ENCODE assay signal across 26 mouse cellular contexts in genomic region chr10:61640363-61640762, GRCm38 (mm10). TPM values are rescaled to one million over a fixed set of nuclear protein-coding genes. Genes with fewer than 3 reads are reported as not detected.
DNase-seq lines count a peak whose midpoint lies in the region; ATAC-seq lines count a peak whose summit lies in the region.
"Had no signal": no experiment of that assay in that cellular context is flagged by ENCODE, and none has a peak within 500 bp of the region (broad histone marks: within the 10 kb centered on the region; RNA-seq: fewer than 3 reads in every experiment).

No protein-coding gene starts in this region.

- no peaks in the 10 kb centered on the region for H3K27me3 ChIP-seq in midbrain, embryonic 11.5 days (ENCODE audit: control insufficient read depth, insufficient read depth, low read length)
- no peaks in the 10 kb centered on the region for H3K27me3 ChIP-seq in midbrain, embryonic 15.5 days (replicated peaks)
- H3K27me3 ChIP-seq in hindbrain, embryonic 16.5 days (replicated peaks; ENCODE audit: control insufficient read depth, insufficient read depth, low read length): no peaks in the 10 kb centered on the region
- H3K27me3 ChIP-seq: embryonic facial prominence, embryonic 12.5 days; forebrain, embryonic 13.5 days; forebrain, embryonic 15.5 days; Patski had no signal

- 76% methylated on average over 4 of the region's 4 CpGs for WGBS in midbrain, embryonic 11.5 days
- WGBS in midbrain, embryonic 15.5 days: 76% methylated on average over 4 of the region's 4 CpGs
- 81% methylated on average over 4 of the region's 4 CpGs for WGBS in hindbrain, embryonic 16.5 days

- DNase-seq in adrenal gland, adult 2 months: peak; percentile 8
- no peak for DNase-seq in adrenal gland, adult 8-10 months
- peak; percentile 6 for DNase-seq in midbrain, embryonic 11.5 days (ENCODE audit: low spot score, missing footprints)
- peak; percentile 87 for DNase-seq in fat pad, adult 2 months (ENCODE audit: extremely low read depth, low read depth, low spot score)
- DNase-seq: adrenal gland, postnatal 10 days; adrenal gland, postnatal 25 days; B cell, adult 2 months; cerebellum, adult 11-12 months; cerebellum, adult 2 months; cerebellum, adult 9-10 months; cerebellum, postnatal 10 days; cerebellum, postnatal 25 days; forebrain, postnatal 0 days had no signal

- no peaks in the 10 kb centered on the region for H3K4me1 ChIP-seq in midbrain, embryonic 11.5 days (ENCODE audit: control insufficient read depth, insufficient read depth, low read length)
- no peaks in the 10 kb centered on the region for H3K4me1 ChIP-seq in midbrain, embryonic 15.5 days
- H3K4me1 ChIP-seq in hindbrain, embryonic 16.5 days (ENCODE audit: control insufficient read depth, insufficient read depth, low read depth, low read length): no peaks in the 10 kb centered on the region
- H3K4me1 ChIP-seq: embryonic facial prominence, embryonic 10.5 days; embryonic facial prominence, embryonic 12.5 days; forebrain, embryonic 10.5 days; forebrain, embryonic 13.5 days; forebrain, embryonic 15.5 days had no signal

- no peak for ATAC-seq in midbrain, embryonic 11.5 days (ENCODE audit: low FRiP score)
- no peak for ATAC-seq in midbrain, embryonic 15.5 days (replicated peaks)
- no peak for ATAC-seq in hindbrain, embryonic 16.5 days
- ATAC-seq in monocyte, adult 5-6 weeks (replicated peaks; ENCODE audit: insufficient number of reproducible peaks, low FRiP score, low TSS enrichment, poor library complexity, severe bottlenecking): no peak
- ATAC-seq: activated CD4-positive, CD25-positive, alpha-beta regulatory T cell, adult 4 months; CD4-positive, CD25-positive, alpha-beta regulatory T cell, adult 4 months; forebrain, embryonic 13.5 days; forebrain, embryonic 15.5 days; forebrain, postnatal 0 days; Patski had no signal

- no peaks in the 10 kb centered on the region for H3K36me3 ChIP-seq in midbrain, embryonic 11.5 days (ENCODE audit: control insufficient read depth, insufficient read depth, low read length)
- no peaks in the 10 kb centered on the region for H3K36me3 ChIP-seq in midbrain, embryonic 15.5 days (replicated peaks)
- no peaks in the 10 kb centered on the region for H3K36me3 ChIP-seq in hindbrain, embryonic 16.5 days (ENCODE audit: control insufficient read depth, insufficient read depth, low read length)
- H3K36me3 ChIP-seq: embryonic facial prominence, embryonic 10.5 days; embryonic facial prominence, embryonic 12.5 days; forebrain, embryonic 10.5 days; forebrain, embryonic 15.5 days; G1E had no signal

- no peak overlapping the region for H3K9ac ChIP-seq in midbrain, embryonic 11.5 days (ENCODE audit: low read length)
- H3K9ac ChIP-seq in midbrain, embryonic 15.5 days: no peak overlapping the region
- no peak overlapping the region for H3K9ac ChIP-seq in hindbrain, embryonic 16.5 days (ENCODE audit: low read depth, low read length)
- H3K9ac ChIP-seq: embryonic facial prominence, embryonic 12.5 days; forebrain, embryonic 13.5 days; forebrain, embryonic 15.5 days; forebrain, postnatal 0 days had no signal

- H3K9me3 ChIP-seq in midbrain, embryonic 11.5 days (ENCODE audit: control insufficient read depth, low read length): no peaks in the 10 kb centered on the region
- no peaks in the 10 kb centered on the region for H3K9me3 ChIP-seq in midbrain, embryonic 15.5 days
- H3K9me3 ChIP-seq in hindbrain, embryonic 16.5 days (ENCODE audit: control insufficient read depth, low read length): no peaks in the 10 kb centered on the region; the same call in 1 of the 2 replicates
- H3K9me3 ChIP-seq: embryonic facial prominence, embryonic 10.5 days; embryonic facial prominence, embryonic 12.5 days; forebrain, embryonic 10.5 days; forebrain, embryonic 13.5 days; forebrain, embryonic 15.5 days; G1E had no signal

- H3K4me3 ChIP-seq in midbrain, embryonic 11.5 days (ENCODE audit: low read depth, low read length): no peak overlapping the region
- no peak overlapping the region for H3K4me3 ChIP-seq in midbrain, embryonic 15.5 days
- no peak overlapping the region for H3K4me3 ChIP-seq in hindbrain, embryonic 16.5 days (ENCODE audit: low read length)
- H3K4me3 ChIP-seq: embryonic facial prominence, embryonic 10.5 days; embryonic facial prominence, embryonic 12.5 days; forebrain, embryonic 10.5 days; forebrain, embryonic 13.5 days; forebrain, embryonic 15.5 days had no signal

- no peak overlapping the region for H3K27ac ChIP-seq in midbrain, embryonic 11.5 days (ENCODE audit: low read depth, low read length)
- no peak overlapping the region for H3K27ac ChIP-seq in midbrain, embryonic 15.5 days
- no peak overlapping the region for H3K27ac ChIP-seq in hindbrain, embryonic 16.5 days (ENCODE audit: low read depth, low read length)
- H3K27ac ChIP-seq: embryonic facial prominence, embryonic 10.5 days; embryonic facial prominence, embryonic 12.5 days; forebrain, embryonic 10.5 days; forebrain, embryonic 13.5 days; forebrain, embryonic 15.5 days had no signal

- H3K4me2 ChIP-seq in midbrain, embryonic 11.5 days: no peak overlapping the region
- H3K4me2 ChIP-seq in midbrain, embryonic 15.5 days: no peak overlapping the region
- no peak overlapping the region for H3K4me2 ChIP-seq in hindbrain, embryonic 16.5 days (ENCODE audit: low read length)
- H3K4me2 ChIP-seq: embryonic facial prominence, embryonic 12.5 days; forebrain, embryonic 13.5 days; forebrain, embryonic 15.5 days had no signal

RNA-seq across cellular contexts. Expression of gene Ppa1, which starts 8.0 kb away (rescaled TPM):
- 100 to 1,000 TPM; 146 to 317 TPM for total RNA-seq in adrenal gland, adult 2 months (2021)
- polyA plus RNA-seq in adrenal gland, adult 2 months (2012; rRNA removed): 26.4 and 29.9 TPM in 2 replicates
- 100 to 1,000 TPM in 2 of 4 experiments, 10 to 100 TPM in 2; 70.0 to 114 (median 96.9) TPM for total RNA-seq in adrenal gland, adult 8-10 months (2022)
- 323 and 335 TPM in 2 replicates for polyA plus RNA-seq in midbrain, embryonic 11.5 days (2014; fragmentation: Nextera tagmentation; extraction: Ambion mirVana)
- 209 and 210 TPM in 2 replicates for polyA plus RNA-seq in midbrain, embryonic 15.5 days (2015; fragmentation: Nextera tagmentation; extraction: Ambion mirVana)
- polyA plus RNA-seq in hindbrain, embryonic 16.5 days (2015; fragmentation: Nextera tagmentation; extraction: Ambion mirVana): 207 and 226 TPM in 2 replicates
- total RNA-seq in monocyte, adult 5-6 weeks (2017): 13.3 to 20.4 TPM (median 17.9 TPM) in 3 replicates

RNA-seq across cellular contexts. Expression of gene Sar1a, which starts 39.7 kb away (rescaled TPM):
- 100 to 1,000 TPM; 199 to 205 TPM for total RNA-seq in adrenal gland, adult 2 months (2021)
- 113 and 119 TPM in 2 replicates for polyA plus RNA-seq in adrenal gland, adult 2 months (2012; rRNA removed)
- 100 to 1,000 TPM; 192 to 224 (median 209) TPM for total RNA-seq in adrenal gland, adult 8-10 months (2022)
- 245 and 255 TPM in 2 replicates for polyA plus RNA-seq in midbrain, embryonic 11.5 days (2014; fragmentation: Nextera tagmentation; extraction: Ambion mirVana)
- 199 and 206 TPM in 2 replicates for polyA plus RNA-seq in midbrain, embryonic 15.5 days (2015; fragmentation: Nextera tagmentation; extraction: Ambion mirVana)
- 204 and 210 TPM in 2 replicates for polyA plus RNA-seq in hindbrain, embryonic 16.5 days (2015; fragmentation: Nextera tagmentation; extraction: Ambion mirVana)
- 189 to 231 TPM (median 229 TPM) in 3 replicates for total RNA-seq in monocyte, adult 5-6 weeks (2017)

RNA-seq across cellular contexts. Expression of gene Npffr1, which starts 45.1 kb away (rescaled TPM):
- total RNA-seq in adrenal gland, adult 2 months (2021): under 1 TPM; 0.12 to 0.73 TPM
- 0.18 and 0.37 TPM in 2 replicates for polyA plus RNA-seq in adrenal gland, adult 2 months (2012; rRNA removed)
- total RNA-seq in adrenal gland, adult 8-10 months (2022): under 1 TPM in 3 of 4 experiments, not detected in 1; 0.15 to 0.32 (median 0.24) TPM
- 0.06 TPM in 1 of 2 replicates, not detected in the other for polyA plus RNA-seq in midbrain, embryonic 11.5 days (2014; fragmentation: Nextera tagmentation; extraction: Ambion mirVana)
- 2.3 and 2.4 TPM in 2 replicates for polyA plus RNA-seq in midbrain, embryonic 15.5 days (2015; fragmentation: Nextera tagmentation; extraction: Ambion mirVana)
- polyA plus RNA-seq in hindbrain, embryonic 16.5 days (2015; fragmentation: Nextera tagmentation; extraction: Ambion mirVana): 0.97 and 1.5 TPM in 2 replicates
- total RNA-seq in monocyte, adult 5-6 weeks (2017): not detected in 3 replicates
- total RNA-seq: CH12.LX had no signal
- polyA plus RNA-seq: activated CD4-positive, CD25-positive, alpha-beta regulatory T cell, adult 4 months; CD4-positive, CD25-positive, alpha-beta regulatory T cell, adult 4 months; embryonic facial prominence, embryonic 12.5 days; G1E had no signal

RNA-seq across cellular contexts. Expression of gene Tysnd1, which starts 55.0 kb away (rescaled TPM):
- 100 to 1,000 TPM in 1 of 2 experiments, 10 to 100 TPM in 1; 85.9 to 147 TPM for total RNA-seq in adrenal gland, adult 2 months (2021)
- 548 and 593 TPM in 2 replicates for polyA plus RNA-seq in adrenal gland, adult 2 months (2012; rRNA removed)
- total RNA-seq in adrenal gland, adult 8-10 months (2022): 100 to 1,000 TPM in 2 of 4 experiments, 10 to 100 TPM in 2; 58.1 to 133 (median 96.3) TPM
- polyA plus RNA-seq in midbrain, embryonic 11.5 days (2014; fragmentation: Nextera tagmentation; extraction: Ambion mirVana): 24.5 and 27.9 TPM in 2 replicates
- polyA plus RNA-seq in midbrain, embryonic 15.5 days (2015; fragmentation: Nextera tagmentation; extraction: Ambion mirVana): 31.1 and 32.9 TPM in 2 replicates
- 24.5 and 25.0 TPM in 2 replicates for polyA plus RNA-seq in hindbrain, embryonic 16.5 days (2015; fragmentation: Nextera tagmentation; extraction: Ambion mirVana)
- total RNA-seq in monocyte, adult 5-6 weeks (2017): 6.6 to 14.0 TPM (median 9.7 TPM) in 3 replicates
